8 mouse cellular contexts compared by ENCODE assay signal in genomic region chr1:131244536-131245088, GRCm38 (mm10). TPM values are rescaled to one million over a fixed set of nuclear protein-coding genes. Genes with fewer than 3 reads are reported as not detected.
DNase-seq lines count a peak whose midpoint lies in the region; ATAC-seq and TF ChIP-seq lines count a peak whose summit lies in the region.

No protein-coding gene starts in this region.

- WGBS in heart, adult 2 months, result 5% methylated on average over 55 of the region's 57 CpGs
- under 1% methylated on average over 53 of the region's 57 CpGs for WGBS in forebrain, embryonic 16.5 days
- WGBS in liver, embryonic 12.5 days (ENCODE audit: insufficient replicate concordance), result 3% methylated on average over 57 of the region's 57 CpGs

- ATAC-seq in forebrain, embryonic 16.5 days, result peak; percentile 65
- ATAC-seq in liver, embryonic 12.5 days, result no peak
- ATAC-seq in erythroid progenitor cell, adult 5-6 weeks (replicated peaks; ENCODE audit: low FRiP score, poor library complexity, severe bottlenecking), result no peak

- H3K4me3 ChIP-seq in heart, adult 2 months, result peak overlapping the region; percentile 70
- peak overlapping the region; percentile 77 for H3K4me3 ChIP-seq in forebrain, embryonic 16.5 days (replicated peaks; ENCODE audit: low read length)
- H3K4me3 ChIP-seq in liver, embryonic 12.5 days, result peak overlapping the region; percentile 60

- no peak for TF ChIP-seq EP300 in heart, adult 2 months (IDR thresholded peaks at IDR 0.05; ENCODE audit: insufficient read depth, low read depth, low read length)

- DNase-seq in heart, adult 2 months, result peak in 1 of 2 experiments; percentile 42
- no peak for DNase-seq in heart, adult 9 months (ENCODE audit: low spot score in 2 of 2)
- peak; percentile 37 for DNase-seq in thymus, postnatal 4 days
- DNase-seq in thymus, postnatal 0 days (ENCODE audit: low spot score), result no peak
- peak; percentile 16 for DNase-seq in splenic B cell, adult 2 months (ENCODE audit: low read depth, low spot score)

- H3K9ac ChIP-seq in heart, adult 2 months (ENCODE audit: low read depth, low read length), result peak overlapping the region; percentile 78
- peak overlapping the region; percentile 78 for H3K9ac ChIP-seq in forebrain, embryonic 16.5 days (replicated peaks; ENCODE audit: low read depth, low read length)
- peak overlapping the region; percentile 45 for H3K9ac ChIP-seq in liver, embryonic 12.5 days

- H3K79me2 ChIP-seq in heart, adult 2 months (replicated peaks; ENCODE audit: control insufficient read depth, insufficient read depth, low read length), result no peaks in the 10 kb centered on the region

- intact Hi-C loops in heart, adult 2 months (cut with DNase I), result loop anchor here (5.0 to 10.0 kb wide), 2 partner anchors 127 to 260 kb away; no protein-coding TSS in a partner anchor

- no peaks in the 10 kb centered on the region; the same call in 1 of the 2 replicates for H3K27me3 ChIP-seq in heart, adult 2 months (ENCODE audit: control insufficient read depth, insufficient read depth, low read length)
- peaks cover 10% of the 10 kb centered on the region for H3K27me3 ChIP-seq in forebrain, embryonic 16.5 days (replicated peaks; ENCODE audit: control insufficient read depth, insufficient read depth, low read length)
- H3K27me3 ChIP-seq in liver, embryonic 12.5 days (replicated peaks), result peaks cover 100% of the 10 kb centered on the region
- no peaks in the 10 kb centered on the region for H3K27me3 ChIP-seq in splenic B cell, adult 2 months (ENCODE audit: control insufficient read depth, insufficient read depth, low read length, poor library complexity, severe bottlenecking)

- peak overlapping the region; percentile 51 for H3K27ac ChIP-seq in heart, adult 2 months
- no peak overlapping the region for H3K27ac ChIP-seq in forebrain, embryonic 16.5 days (ENCODE audit: low read length)
- H3K27ac ChIP-seq in liver, embryonic 12.5 days, result no peak overlapping the region

- peak overlapping the region; percentile 95 for H3K4me2 ChIP-seq in forebrain, embryonic 16.5 days (ENCODE audit: low read length)
- peak overlapping the region; percentile 75 for H3K4me2 ChIP-seq in liver, embryonic 12.5 days

- H3K4me1 ChIP-seq in heart, adult 2 months (ENCODE audit: control insufficient read depth, insufficient read depth, low read length), result peaks cover 2% of the 10 kb centered on the region; the same call in 1 of the 2 replicates
- peaks cover 17% of the 10 kb centered on the region for H3K4me1 ChIP-seq in forebrain, embryonic 16.5 days (replicated peaks; ENCODE audit: control insufficient read depth, insufficient read depth, low read length)
- peaks cover 25% of the 10 kb centered on the region for H3K4me1 ChIP-seq in liver, embryonic 12.5 days

- TF ChIP-seq POLR2A in heart, adult 2 months (IDR thresholded peaks at IDR 0.05; ENCODE audit: insufficient read depth, low read depth, low read length), result no peak

- no peaks in the 10 kb centered on the region for H3K36me3 ChIP-seq in heart, adult 2 months (ENCODE audit: control insufficient read depth, insufficient read depth, low read length)
- H3K36me3 ChIP-seq in forebrain, embryonic 16.5 days (ENCODE audit: control insufficient read depth, insufficient read depth), result no peaks in the 10 kb centered on the region
- H3K36me3 ChIP-seq in liver, embryonic 12.5 days, result no peaks in the 10 kb centered on the region
- H3K36me3 ChIP-seq in splenic B cell, adult 2 months (ENCODE audit: control insufficient read depth, insufficient read depth, low read length, poor library complexity, severe bottlenecking), result no peaks in the 10 kb centered on the region

- no peak for TF ChIP-seq CTCF in heart, adult 2 months (IDR thresholded peaks at IDR 0.05)

- no peaks in the 10 kb centered on the region for H3K9me3 ChIP-seq in forebrain, embryonic 16.5 days (ENCODE audit: control insufficient read depth, low read length)
- H3K9me3 ChIP-seq in liver, embryonic 12.5 days (replicated peaks), result no peaks in the 10 kb centered on the region

RNA-seq across cellular contexts. Expression of gene Rassf5, which starts 0.4 kb away (rescaled TPM):
- total RNA-seq in heart, adult 2 months (2021), result 1 to 10 TPM; 1.7 to 2.3 TPM
- polyA plus RNA-seq in heart, adult 2 months (2012; rRNA removed), result 1.6 and 2.0 TPM in 2 replicates
- polyA plus RNA-seq in thymus, postnatal 0 days (2015; fragmentation: Nextera tagmentation; extraction: Ambion mirVana), result 137 TPM in 2 replicates
- 1.9 and 2.5 TPM in 2 replicates for polyA plus RNA-seq in forebrain, embryonic 16.5 days (2015; fragmentation: Nextera tagmentation; extraction: Ambion mirVana)
- 3.9 and 4.7 TPM in 2 replicates for polyA plus RNA-seq in liver, embryonic 12.5 days (2016; fragmentation: Nextera tagmentation; extraction: Ambion mirVana)
- total RNA-seq in erythroid progenitor cell, adult 5-6 weeks (2015; ENCODE audit: low replicate concordance), result 12.6 and 14.7 TPM in 2 replicates
- total RNA-seq in erythroid progenitor cell, adult 5-6 weeks (2017; ENCODE audit: low replicate concordance), result 5.0 and 17.8 TPM in 2 replicates

RNA-seq across cellular contexts. Expression of gene Ikbke, which starts 34.8 kb away (rescaled TPM):
- 1 to 10 TPM; 1.5 TPM for total RNA-seq in heart, adult 2 months (2021)
- 3.4 and 4.7 TPM in 2 replicates for polyA plus RNA-seq in heart, adult 2 months (2012; rRNA removed)
- polyA plus RNA-seq in thymus, postnatal 0 days (2015; fragmentation: Nextera tagmentation; extraction: Ambion mirVana), result 22.2 and 23.5 TPM in 2 replicates
- 0.40 and 0.91 TPM in 2 replicates for polyA plus RNA-seq in forebrain, embryonic 16.5 days (2015; fragmentation: Nextera tagmentation; extraction: Ambion mirVana)
- 4.5 and 4.8 TPM in 2 replicates for polyA plus RNA-seq in liver, embryonic 12.5 days (2016; fragmentation: Nextera tagmentation; extraction: Ambion mirVana)
- 2.5 and 18.4 TPM in 2 replicates for total RNA-seq in erythroid progenitor cell, adult 5-6 weeks (2015; ENCODE audit: low replicate concordance)
- total RNA-seq in erythroid progenitor cell, adult 5-6 weeks (2017; ENCODE audit: low replicate concordance), result 4.8 and 6.7 TPM in 2 replicates

Comparison
In these comparisons a context has a peak if more than half of its experiments do, and no peak if none do; other contexts are left out.
1. DNase-seq: peak in thymus, postnatal 4 days (single experiment) and splenic B cell, adult 2 months (single experiment); none in heart, adult 9 months (0 of 2) and thymus, postnatal 0 days (single experiment).
2. RNA of gene Rassf5, which starts 0.4 kb away (polyA plus RNA-seq): 137 TPM in thymus, postnatal 0 days; 3.9 to 4.7 TPM in liver, embryonic 12.5 days, 1.9 to 2.5 TPM in forebrain, embryonic 16.5 days and 1.6 to 2.0 TPM in heart, adult 2 months; every median in the first group is over 10 times any median in the second.
3. Peak in every context shown above with its lines, with median percentiles within 50 percentile points of each other: H3K4me3 ChIP-seq and H3K9ac ChIP-seq.